Mouse (Mus musculus): ENCODE data around the gene Rasal2.
A peak's percentile ranks its signal among the peaks of the same experiment; 100 is the strongest.

Rasal2 gene

GRCm38 (mm10) chr1:157208754-157209153 is 203.6 kb downstream of the Rasal2 start:
- H3K36me3 ChIP-seq (ENCODE audit: control insufficient read depth, insufficient read depth, low read length, poor library complexity, severe bottlenecking), result no peaks in the 10 kb centered on the region
- no peak for DNase-seq (ENCODE audit: low read depth, low spot score)
- no peaks in the 10 kb centered on the region for H3K27me3 ChIP-seq (ENCODE audit: control insufficient read depth, insufficient read depth, low read length, poor library complexity, severe bottlenecking)

DNA sequence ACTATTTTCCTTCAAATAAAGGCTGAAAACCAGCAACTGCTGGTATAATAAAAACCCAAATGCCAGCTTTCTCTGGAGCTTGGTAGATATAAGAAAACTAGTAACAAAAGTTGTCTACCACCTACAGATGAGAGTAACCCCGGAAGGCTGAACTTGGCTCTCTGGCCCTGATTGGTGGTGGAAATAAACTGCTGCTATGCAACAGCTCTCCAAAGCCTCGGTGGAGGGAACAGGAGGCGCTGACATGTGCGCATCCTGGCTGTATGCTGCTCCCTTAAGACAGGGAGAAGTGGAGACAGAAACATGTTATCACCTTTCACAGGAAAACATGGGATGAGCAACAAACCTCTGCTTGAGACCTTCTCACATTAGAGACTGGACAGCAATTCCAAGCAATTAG is 206.7 kb downstream of the Rasal2 start:
- Histone ChIP-seq H3K27me3 (ENCODE audit: control insufficient read depth, insufficient read depth, low read length, poor library complexity, severe bottlenecking) (no peaks in the 10 kb centered on the region), H3K36me3 (ENCODE audit: control insufficient read depth, insufficient read depth, low read length, poor library complexity, severe bottlenecking) (no peaks in the 10 kb centered on the region)
- DNase-seq (ENCODE audit: low read depth, low spot score), result no peak

- Histone ChIP-seq H3K27me3 (ENCODE audit: control insufficient read depth, insufficient read depth, low read length, poor library complexity, severe bottlenecking) (no peaks in the 10 kb centered on the region), H3K36me3 (ENCODE audit: control insufficient read depth, insufficient read depth, low read length, poor library complexity, severe bottlenecking) (no peaks in the 10 kb centered on the region)
- no peak for DNase-seq (ENCODE audit: low read depth, low spot score)
These were observed 229.4 kb downstream of the Rasal2 start for GRCm38 (mm10) chr1:157183043-157183442.

DNA sequence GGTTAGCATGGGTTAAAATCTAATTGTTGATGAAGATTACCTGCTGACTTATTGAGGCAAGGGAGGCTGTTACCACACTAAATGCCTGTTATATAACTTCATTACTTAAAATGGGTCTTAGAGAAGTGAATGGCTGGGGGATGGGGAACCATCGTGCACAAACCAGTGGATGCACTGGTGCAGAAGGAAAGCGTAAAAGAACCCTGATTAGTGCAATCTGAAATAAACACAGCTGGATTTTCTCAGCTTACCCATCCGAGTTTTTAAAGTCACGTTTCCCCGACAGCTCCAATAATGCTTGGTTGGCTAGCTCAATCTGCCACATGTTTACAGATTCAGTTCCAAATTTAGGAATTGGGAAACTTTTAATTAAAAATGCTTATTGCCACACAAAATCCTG is 230.0 kb downstream of the Rasal2 start:
- Histone ChIP-seq H3K36me3 (ENCODE audit: control insufficient read depth, insufficient read depth, low read length, poor library complexity, severe bottlenecking) (no peaks in the 10 kb centered on the region), H3K27me3 (ENCODE audit: control insufficient read depth, insufficient read depth, low read length, poor library complexity, severe bottlenecking) (no peaks in the 10 kb centered on the region)
- DNase-seq (ENCODE audit: low read depth, low spot score), result no peak

GRCm38 (mm10) chr1:157181081-157181480 is 231.3 kb downstream of the Rasal2 start:
- H3K36me3 ChIP-seq (ENCODE audit: control insufficient read depth, insufficient read depth, low read length, poor library complexity, severe bottlenecking), result no peaks in the 10 kb centered on the region
- no peak for DNase-seq (ENCODE audit: low read depth, low spot score)
- H3K27me3 ChIP-seq (ENCODE audit: control insufficient read depth, insufficient read depth, low read length, poor library complexity, severe bottlenecking), result no peaks in the 10 kb centered on the region

GRCm38 (mm10) chr1:157178988-157179764 is 233.2 kb downstream of the Rasal2 start:
- Histone ChIP-seq H3K36me3 (ENCODE audit: control insufficient read depth, insufficient read depth, low read length, poor library complexity, severe bottlenecking) (no peaks in the 10 kb centered on the region), H3K27me3 (ENCODE audit: control insufficient read depth, insufficient read depth, low read length, poor library complexity, severe bottlenecking) (no peaks in the 10 kb centered on the region)
- DNase-seq (ENCODE audit: low read depth, low spot score), result no peak

GRCm38 (mm10) chr1:157169292-157169691 is 243.1 kb downstream of the Rasal2 start:
- no peaks in the 10 kb centered on the region for H3K27me3 ChIP-seq (ENCODE audit: control insufficient read depth, insufficient read depth, low read length, poor library complexity, severe bottlenecking)
- no peaks in the 10 kb centered on the region for H3K36me3 ChIP-seq (ENCODE audit: control insufficient read depth, insufficient read depth, low read length, poor library complexity, severe bottlenecking)
- DNase-seq (ENCODE audit: low read depth, low spot score), result no peak

- no peaks in the 10 kb centered on the region for H3K36me3 ChIP-seq (ENCODE audit: control insufficient read depth, insufficient read depth, low read length, poor library complexity, severe bottlenecking)
- H3K27me3 ChIP-seq (ENCODE audit: control insufficient read depth, insufficient read depth, low read length, poor library complexity, severe bottlenecking), result no peaks in the 10 kb centered on the region
- DNase-seq (ENCODE audit: low read depth, low spot score), result no peak
These were observed 243.5 kb downstream of the Rasal2 start for GRCm38 (mm10) chr1:157168891-157169290.

- H3K36me3 ChIP-seq (ENCODE audit: control insufficient read depth, insufficient read depth, low read length, poor library complexity, severe bottlenecking), result no peaks in the 10 kb centered on the region
- H3K27me3 ChIP-seq (ENCODE audit: control insufficient read depth, insufficient read depth, low read length, poor library complexity, severe bottlenecking), result no peaks in the 10 kb centered on the region
- no peak for DNase-seq (ENCODE audit: low read depth, low spot score)
These were observed 258.6 kb downstream of the Rasal2 start for GRCm38 (mm10) chr1:157153781-157154180.

- no peak for DNase-seq (ENCODE audit: low read depth, low spot score)
- Histone ChIP-seq H3K27me3 (ENCODE audit: control insufficient read depth, insufficient read depth, low read length, poor library complexity, severe bottlenecking) (no peaks in the 10 kb centered on the region), H3K36me3 (ENCODE audit: control insufficient read depth, insufficient read depth, low read length, poor library complexity, severe bottlenecking) (no peaks in the 10 kb centered on the region)
These were observed 262.3 kb downstream of the Rasal2 start for GRCm38 (mm10) chr1:157150107-157150506.

GRCm38 (mm10) chr1:157144621-157145020 is 267.8 kb downstream of the Rasal2 start:
- DNase-seq (ENCODE audit: low read depth, low spot score), result no peak
- Histone ChIP-seq H3K36me3 (ENCODE audit: control insufficient read depth, insufficient read depth, low read length, poor library complexity, severe bottlenecking) (no peaks in the 10 kb centered on the region), H3K27me3 (ENCODE audit: control insufficient read depth, insufficient read depth, low read length, poor library complexity, severe bottlenecking) (no peaks in the 10 kb centered on the region)

- Histone ChIP-seq H3K36me3 (ENCODE audit: control insufficient read depth, insufficient read depth, low read length, poor library complexity, severe bottlenecking) (no peaks in the 10 kb centered on the region), H3K27me3 (ENCODE audit: control insufficient read depth, insufficient read depth, low read length, poor library complexity, severe bottlenecking) (no peaks in the 10 kb centered on the region)
- no peak for DNase-seq (ENCODE audit: low read depth, low spot score)
These were observed 269.0 kb downstream of the Rasal2 start for GRCm38 (mm10) chr1:157143326-157143932.

DNA sequence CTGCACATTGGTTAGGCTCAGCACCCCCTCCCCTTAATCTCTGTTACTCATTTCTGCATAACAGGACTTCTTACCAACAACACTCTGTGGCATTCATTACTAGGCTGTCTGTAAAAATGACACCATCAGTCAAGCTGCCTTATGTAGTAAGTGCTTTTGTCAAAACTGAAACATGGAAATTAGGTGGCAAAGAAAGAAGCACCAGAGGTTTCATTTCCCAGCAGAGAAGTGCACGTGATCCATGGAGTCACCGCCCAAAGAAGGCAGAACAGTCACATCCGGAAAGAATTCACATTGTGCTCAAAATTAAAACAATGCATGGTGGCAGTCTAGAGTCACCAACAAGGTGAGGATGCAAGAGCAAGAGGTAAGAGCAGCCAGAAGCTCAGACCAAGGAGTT is 271.4 kb downstream of the Rasal2 start:
- no peaks in the 10 kb centered on the region for H3K36me3 ChIP-seq (ENCODE audit: control insufficient read depth, insufficient read depth, low read length, poor library complexity, severe bottlenecking)
- DNase-seq (ENCODE audit: low read depth, low spot score), result peak; percentile 2
- no peaks in the 10 kb centered on the region for H3K27me3 ChIP-seq (ENCODE audit: control insufficient read depth, insufficient read depth, low read length, poor library complexity, severe bottlenecking)

- DNase-seq (ENCODE audit: low read depth, low spot score), result no peak
- no peaks in the 10 kb centered on the region for H3K27me3 ChIP-seq (ENCODE audit: control insufficient read depth, insufficient read depth, low read length, poor library complexity, severe bottlenecking)
- no peaks in the 10 kb centered on the region for H3K36me3 ChIP-seq (ENCODE audit: control insufficient read depth, insufficient read depth, low read length, poor library complexity, severe bottlenecking)
These were observed 274.5 kb downstream of the Rasal2 start for GRCm38 (mm10) chr1:157137854-157138241.

GRCm38 (mm10) chr1:157137132-157137853 is 275.1 kb downstream of the Rasal2 start:
- Histone ChIP-seq H3K36me3 (ENCODE audit: control insufficient read depth, insufficient read depth, low read length, poor library complexity, severe bottlenecking) (no peaks in the 10 kb centered on the region), H3K27me3 (ENCODE audit: control insufficient read depth, insufficient read depth, low read length, poor library complexity, severe bottlenecking) (no peaks in the 10 kb centered on the region)
- DNase-seq (ENCODE audit: low read depth, low spot score), result no peak
